Mouse (Mus musculus) lung, embryonic 14.5 days (tissue): ENCODE measurements around the gene Erc2. TPM values are rescaled to one million over a fixed set of nuclear protein-coding genes. Genes with fewer than 3 reads are reported as not detected.

Experiments
- ATAC-seq: fragments of 200-750 bp; cut with Nextera tagmentation; 2 replicates; pipeline ENCODE4 v1.8.0; 2017; ENCODE audit warnings: mild to moderate bottlenecking, moderate TSS enrichment, moderate library complexity; ENCODE audit not compliant: insufficient read depth
- DNase-seq: peaks from one replicate; pipeline ENCODE4 v3.0.0-alpha.2; 2015
- H3K27ac ChIP-seq: fragments of 300-500 bp; sonication (generic); 2 replicates; pipeline ENCODE4 v1.5.1; 2014; ENCODE audit warnings: low read depth, mild to moderate bottlenecking, moderate library complexity
- H3K27me3 ChIP-seq: fragments of 300-500 bp; sonication (generic); 2 replicates; pipeline ENCODE4 v1.6.1; 2014; ENCODE audit warnings: low read length, control low read depth; ENCODE audit not compliant: insufficient read depth
- H3K36me3 ChIP-seq: fragments of 300-500 bp; sonication (generic); 2 replicates; pipeline ENCODE4 v1.6.1; 2014; ENCODE audit warnings: control low read depth; ENCODE audit not compliant: insufficient read depth
- H3K4me1 ChIP-seq: fragments of 300-500 bp; sonication (generic); 2 replicates; pipeline ENCODE4 v1.6.1; 2014; ENCODE audit warnings: antibody characterized with exemption, control low read depth; ENCODE audit not compliant: insufficient read depth
- H3K4me2 ChIP-seq: fragments of 300-500 bp; sonication (generic); 2 replicates; pipeline ENCODE4 v1.6.1; 2014; ENCODE audit warnings: mild to moderate bottlenecking
- H3K4me3 ChIP-seq: fragments of 300-500 bp; sonication (generic); 2 replicates; pipeline ENCODE4 v1.5.1; 2014; ENCODE audit warnings: low read depth, low read length
- H3K9ac ChIP-seq: fragments of 300-500 bp; sonication (generic); 2 replicates; pipeline ENCODE4 v1.6.1; 2014
- H3K9me3 ChIP-seq: fragments of 300-500 bp; sonication (generic); 2 replicates; pipeline ENCODE4 v1.6.1; 2016; ENCODE audit warnings: low read depth, low read length, control low read depth
- CTCF ChIP-seq: IDR thresholded peaks from 2 replicates; pipeline ENCODE4 v1.5.1; 2016; ENCODE audit warnings: antibody characterized with exemption, low read depth
- WGBS: fragments of 180-500 bp; shearing (Covaris S2); extraction: QIAGEN DNeasy Blood & Tissue Kit; methylation state at CpG from one replicate; pipeline ENCODE4 v1.1.7; 2014; 5-methylcytosine and 5-hydroxymethylcytosine counted together
- polyA plus RNA-seq: library from polyadenylated mRNA; unstranded; fragments of >200 nt; fragmentation: Nextera tagmentation; extraction: Ambion mirVana; gene quantifications from 2 replicates; pipeline ENCODE4 v1.2.1, GENCODE M21; 2014

Gene Erc2
- polyA plus RNA-seq, 1 experiment from 2014 or later = 2.1 TPM

DNA sequence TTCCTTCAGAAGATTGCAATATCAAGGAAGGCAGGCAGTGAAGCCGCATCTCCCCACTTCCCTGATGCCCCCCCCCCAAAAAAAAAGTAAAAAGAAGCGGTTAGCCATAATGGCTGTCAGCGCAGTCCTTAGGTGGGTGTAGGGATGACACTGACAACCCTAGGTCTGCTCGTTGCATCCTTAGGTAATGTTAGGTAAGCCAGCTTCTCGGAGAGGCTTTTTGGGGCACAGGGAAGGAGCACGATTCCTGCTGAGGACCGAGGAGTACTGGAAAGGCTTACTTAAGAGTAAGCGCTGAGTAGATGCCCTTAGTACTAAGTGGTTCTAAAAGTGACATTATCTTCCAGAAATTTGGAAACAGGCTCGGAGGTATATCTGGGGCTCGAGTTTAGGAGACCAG, 52.3 kb downstream of the Erc2 start:
- no peak for DNase-seq
- Histone ChIP-seq H3K4me2 (no peak overlapping the region), H3K9ac (no peak overlapping the region), H3K9me3 (no peaks in the 10 kb centered on the region), H3K36me3 (no peaks in the 10 kb centered on the region), H3K4me1 (no peaks in the 10 kb centered on the region), H3K4me3 (no peak overlapping the region), H3K27me3 (no peaks in the 10 kb centered on the region), H3K27ac (no peak overlapping the region)
- no peak for ATAC-seq
- TF ChIP-seq CTCF = no peak
- WGBS = 82% methylated on average over 10 of the region's 10 CpGs

DNA sequence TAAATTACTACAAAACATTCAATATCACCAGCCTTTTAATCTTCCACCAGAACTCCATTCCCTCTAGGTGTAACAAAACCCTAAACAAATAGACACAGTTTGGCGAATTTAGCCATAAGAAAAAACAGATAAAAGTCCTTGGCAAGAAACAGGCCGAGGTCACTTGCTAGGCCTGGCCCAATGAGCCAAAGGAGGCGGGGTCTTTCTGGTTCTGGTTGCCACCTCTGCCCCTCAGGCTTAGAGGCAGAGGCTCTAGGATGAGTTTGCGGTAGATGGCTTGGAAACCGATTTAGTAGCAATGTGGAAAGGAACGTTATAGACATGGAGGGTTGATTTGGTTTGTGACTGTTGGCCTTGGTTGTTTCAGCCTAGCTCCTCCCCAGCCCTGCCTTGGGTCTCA, 52.8 kb downstream of the Erc2 start:
- Histone ChIP-seq H3K4me3 (no peak overlapping the region), H3K36me3 (no peaks in the 10 kb centered on the region), H3K27ac (no peak overlapping the region), H3K4me2 (no peak overlapping the region), H3K4me1 (no peaks in the 10 kb centered on the region), H3K9ac (no peak overlapping the region), H3K27me3 (no peaks in the 10 kb centered on the region), H3K9me3 (no peaks in the 10 kb centered on the region)
- no peak for TF ChIP-seq CTCF
- WGBS = 83% methylated on average over 6 of the region's 6 CpGs
- DNase-seq = no peak
- ATAC-seq = no peak

DNA sequence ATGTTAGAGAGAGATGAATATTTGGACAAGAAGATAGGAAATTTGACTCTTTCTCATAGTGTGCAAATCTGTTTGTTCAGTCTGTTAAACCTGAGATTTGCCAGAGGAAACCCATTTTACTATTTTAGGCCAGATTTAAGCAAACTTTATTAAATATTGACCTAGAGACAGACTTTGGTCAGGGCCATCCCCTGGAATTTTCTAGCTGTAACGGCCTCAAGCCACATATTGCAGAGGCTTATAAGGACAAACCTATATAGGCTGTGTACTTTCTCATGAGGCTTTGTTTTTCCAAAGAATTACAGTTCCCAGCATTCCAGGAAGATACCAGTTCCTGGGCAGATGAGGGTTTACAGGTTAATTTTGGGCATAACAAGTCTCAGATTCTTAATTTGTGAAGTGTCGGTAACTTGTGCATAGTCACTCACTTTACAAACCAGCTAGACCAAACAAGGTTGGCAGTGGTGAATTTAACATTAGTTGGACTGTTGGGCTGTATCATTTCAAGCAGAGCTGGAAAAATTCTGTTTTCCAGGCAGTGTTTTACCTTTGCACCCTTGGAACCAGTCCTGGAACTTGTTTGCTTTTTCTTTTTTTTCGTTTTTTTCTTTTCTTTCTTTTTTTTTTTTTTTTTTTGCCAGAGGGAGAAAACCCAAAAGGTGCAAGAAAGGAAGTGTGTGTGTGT, 60.3 kb downstream of the Erc2 start:
- Histone ChIP-seq H3K36me3 (no peaks in the 10 kb centered on the region), H3K9ac (no peak overlapping the region), H3K4me3 (no peak overlapping the region), H3K4me1 (no peaks in the 10 kb centered on the region), H3K9me3 (no peaks in the 10 kb centered on the region), H3K4me2 (no peak overlapping the region), H3K27me3 (no peaks in the 10 kb centered on the region), H3K27ac (no peak overlapping the region)
- TF ChIP-seq CTCF = no peak
- ATAC-seq = no peak
- no peak for DNase-seq
- 73% methylated on average over 3 of the region's 3 CpGs for WGBS

DNA sequence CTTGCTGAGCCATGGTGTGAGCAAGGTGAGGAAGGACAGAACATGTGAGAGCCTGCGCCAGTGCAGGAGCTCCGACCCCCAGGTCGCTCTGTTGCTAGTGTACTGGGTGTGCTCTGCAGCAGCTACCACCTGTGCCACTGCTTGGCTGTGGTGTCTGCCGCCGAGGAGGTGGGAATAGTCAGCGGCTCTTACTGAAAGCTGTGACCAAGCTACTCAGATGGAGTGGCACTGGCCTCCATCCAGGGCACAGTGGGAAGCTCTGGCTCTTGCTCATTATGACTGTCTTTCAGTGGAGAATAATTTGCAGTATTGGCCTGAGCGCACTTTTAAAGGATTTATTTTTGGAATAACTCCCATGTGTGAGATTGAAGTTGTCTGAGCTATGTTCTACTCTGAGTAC, 73.6 kb downstream of the Erc2 start:
- no peak for TF ChIP-seq CTCF
- no peak overlapping the region for H3K4me2 ChIP-seq
- no peaks in the 10 kb centered on the region for H3K4me1 ChIP-seq
- no peak overlapping the region for H3K9ac ChIP-seq
- no peaks in the 10 kb centered on the region for H3K9me3 ChIP-seq
- ATAC-seq (no peak), DNase-seq (no peak)
- 88% methylated on average over 7 of the region's 7 CpGs for WGBS
- no peak overlapping the region for H3K27ac ChIP-seq
- no peaks in the 10 kb centered on the region for H3K27me3 ChIP-seq
- no peaks in the 10 kb centered on the region for H3K36me3 ChIP-seq
- H3K4me3 ChIP-seq = no peak overlapping the region

DNA sequence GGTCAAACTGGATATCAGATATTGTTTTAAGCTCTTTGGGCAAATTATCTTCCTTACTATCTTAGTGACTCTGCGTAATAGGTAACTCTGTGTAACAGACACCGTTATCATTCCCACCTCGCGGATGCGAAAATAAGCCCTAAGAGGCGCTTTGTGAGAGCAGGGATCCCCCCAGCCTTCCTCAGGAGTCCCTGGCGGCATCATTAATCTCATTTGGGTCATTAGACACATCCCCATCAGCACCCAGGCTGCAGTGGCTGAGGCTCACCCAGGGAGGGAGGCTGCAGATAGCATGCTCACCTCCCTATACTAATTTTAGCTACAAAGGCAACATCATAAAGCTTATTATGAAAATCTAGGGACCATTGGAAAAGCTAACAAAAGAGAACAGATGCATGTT, 95.1 kb downstream of the Erc2 start:
- Histone ChIP-seq H3K36me3 (no peaks in the 10 kb centered on the region), H3K4me1 (no peaks in the 10 kb centered on the region), H3K9ac (no peak overlapping the region), H3K4me3 (no peak overlapping the region), H3K27ac (no peak overlapping the region), H3K9me3 (no peaks in the 10 kb centered on the region), H3K4me2 (no peak overlapping the region), H3K27me3 (no peaks in the 10 kb centered on the region)
- no peak for TF ChIP-seq CTCF
- ATAC-seq (no peak), DNase-seq (no peak)
- 74% methylated on average over 7 of the region's 7 CpGs for WGBS

DNA sequence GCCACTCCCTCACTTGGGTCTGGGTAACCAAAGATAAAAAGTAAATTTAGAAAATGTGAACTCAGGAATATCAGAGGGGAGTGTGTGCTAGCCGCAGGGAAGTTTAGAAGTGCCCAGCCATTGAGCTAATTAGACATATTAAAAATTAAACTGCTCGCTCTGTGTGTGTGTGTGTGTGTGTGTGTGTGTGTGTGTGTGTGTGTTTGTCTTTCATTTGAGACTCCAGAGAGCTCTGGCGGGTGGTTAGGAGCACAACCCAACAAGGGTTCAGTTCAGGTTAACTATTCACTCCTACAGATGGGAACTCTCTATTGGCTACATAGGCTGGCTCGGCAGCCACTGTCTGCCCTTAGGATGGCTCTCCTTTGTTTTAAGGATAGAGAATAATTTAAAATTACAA, 97.4 kb downstream of the Erc2 start:
- ATAC-seq (no peak), DNase-seq (no peak)
- H3K9ac ChIP-seq = no peak overlapping the region
- no peaks in the 10 kb centered on the region for H3K4me1 ChIP-seq
- H3K27ac ChIP-seq = no peak overlapping the region
- H3K36me3 ChIP-seq = no peaks in the 10 kb centered on the region
- no peaks in the 10 kb centered on the region for H3K9me3 ChIP-seq
- no peak overlapping the region for H3K4me3 ChIP-seq
- WGBS = 77% methylated on average over 4 of the region's 4 CpGs
- TF ChIP-seq CTCF = no peak
- H3K27me3 ChIP-seq = no peaks in the 10 kb centered on the region
- no peak overlapping the region for H3K4me2 ChIP-seq

DNA sequence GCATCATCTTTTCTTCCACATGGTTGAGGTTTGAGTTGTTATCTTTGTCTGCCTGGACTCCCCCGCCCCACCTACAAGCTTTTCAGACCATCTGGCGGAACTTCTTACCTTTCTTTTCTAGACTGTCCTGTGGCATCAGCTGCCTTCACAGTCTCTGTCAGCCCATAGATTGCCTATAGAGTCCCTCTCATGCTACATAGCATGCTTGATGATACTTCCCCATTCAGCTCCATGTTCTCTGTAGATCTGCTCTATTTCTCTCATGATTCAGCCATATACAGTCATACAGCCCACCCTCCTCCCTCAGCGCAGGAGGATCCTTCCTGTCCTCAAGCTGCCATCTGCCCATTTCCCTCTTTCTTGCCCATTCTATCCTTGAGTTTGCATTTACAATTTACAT, 98.7 kb downstream of the Erc2 start:
- TF ChIP-seq CTCF = no peak
- WGBS = 91% methylated on average over 3 of the region's 3 CpGs
- Histone ChIP-seq H3K4me1 (no peaks in the 10 kb centered on the region), H3K4me3 (no peak overlapping the region), H3K27ac (no peak overlapping the region), H3K27me3 (no peaks in the 10 kb centered on the region), H3K36me3 (no peaks in the 10 kb centered on the region), H3K9me3 (no peaks in the 10 kb centered on the region), H3K4me2 (no peak overlapping the region), H3K9ac (no peak overlapping the region)
- DNase-seq (no peak), ATAC-seq (no peak)

DNA sequence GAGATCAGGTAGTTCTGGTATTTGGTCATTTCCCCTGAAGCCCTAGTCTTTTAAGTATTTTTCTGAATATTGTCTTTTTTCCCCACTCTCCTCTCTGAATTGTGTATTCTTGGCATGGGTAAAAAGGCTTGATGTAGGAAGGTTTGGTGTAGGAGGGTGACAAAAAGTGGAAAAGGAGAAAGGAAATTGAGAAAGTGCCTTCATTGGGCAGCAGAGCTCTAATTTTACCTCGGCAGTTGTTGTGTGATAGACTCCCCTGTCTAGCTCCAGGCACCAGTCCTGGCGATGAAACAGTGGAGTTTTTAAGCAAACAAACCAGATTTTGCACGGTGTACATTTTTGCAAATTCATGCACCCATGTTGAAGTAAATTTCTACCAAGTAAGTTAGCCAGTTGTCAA, 99.5 kb downstream of the Erc2 start:
- Histone ChIP-seq H3K9me3 (no peaks in the 10 kb centered on the region), H3K4me2 (no peak overlapping the region), H3K27me3 (no peaks in the 10 kb centered on the region), H3K4me1 (no peaks in the 10 kb centered on the region), H3K36me3 (no peaks in the 10 kb centered on the region), H3K27ac (no peak overlapping the region), H3K9ac (no peak overlapping the region), H3K4me3 (no peak overlapping the region)
- 73% methylated on average over 3 of the region's 3 CpGs for WGBS
- TF ChIP-seq CTCF = no peak
- ATAC-seq = no peak
- DNase-seq = no peak
